Mouse (Mus musculus) B cell, adult 2 months (primary cell): ENCODE measurements at regions not wholly inside any gene's neighbourhood (a gene's known extent, or its start where the extent isn't known, plus 50 kb on each side); places are given as distances from the start of the nearest gene placed in this dataset.

ENCODE experiments used
- DNase-seq, 2 experiments: peaks; one replicate each; pipeline ENCODE4 v3.0.0; 2022

GRCm38 (mm10) chr5:118815783-118816182, 255.3 kb downstream of the Med13l start:
- no peak for DNase-seq

DNA sequence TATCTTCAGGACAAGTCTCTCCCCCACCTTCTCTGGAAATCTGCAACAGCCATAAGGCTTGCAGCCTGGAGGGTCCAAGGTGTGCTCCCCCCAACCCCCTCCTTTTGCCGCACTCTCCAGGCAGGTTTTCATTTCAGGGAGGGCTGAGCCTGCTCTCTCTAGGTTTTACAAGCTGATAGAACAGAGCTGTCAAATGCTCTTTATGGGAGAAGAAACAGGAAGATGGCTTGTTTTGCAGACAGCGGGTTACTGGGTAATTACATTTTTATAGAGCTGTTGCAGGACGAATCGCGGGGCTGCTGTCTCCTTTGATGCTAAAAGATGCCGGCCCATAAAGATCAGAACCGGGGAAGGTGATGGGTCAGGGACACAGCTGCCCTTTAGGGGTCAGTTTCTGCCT, 257.8 kb downstream of the Med13l start:
- no peak for DNase-seq

GRCm38 (mm10) chr5:118824791-118825190, 264.3 kb downstream of the Med13l start:
- no peak for DNase-seq

DNA sequence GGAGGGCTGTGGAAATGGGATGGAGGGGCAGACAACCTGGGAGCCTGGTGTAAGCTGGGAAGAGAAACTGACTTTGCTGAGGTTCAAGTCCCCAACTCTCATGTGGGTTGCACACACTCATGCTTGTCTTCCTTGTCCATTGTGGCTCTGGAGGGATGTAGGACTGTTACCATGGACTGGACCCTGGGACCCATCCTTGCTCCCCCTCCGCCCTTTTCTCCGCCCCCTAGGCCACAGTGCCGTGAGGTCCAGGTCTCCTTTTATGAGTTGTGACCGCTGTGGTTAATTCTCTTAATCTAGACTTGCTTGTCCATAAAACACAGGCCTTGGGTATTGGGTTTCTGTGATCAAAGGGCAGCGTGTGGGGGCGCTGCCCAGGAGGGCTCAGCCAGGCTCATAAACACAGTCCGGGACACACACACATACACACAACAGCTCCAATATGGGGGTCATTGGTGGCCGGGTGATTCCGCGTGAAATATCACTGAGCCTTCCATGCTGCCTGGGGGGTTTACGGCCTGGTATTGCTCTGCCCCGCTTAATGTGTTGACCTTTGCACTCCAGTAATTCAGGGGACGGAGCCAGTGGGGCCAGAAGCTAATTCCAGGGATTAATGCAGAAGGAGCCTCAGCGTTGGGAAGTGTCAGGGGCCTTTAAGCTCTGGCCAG, 268.7 kb downstream of the Med13l start:
- DNase-seq, result no peak

- DNase-seq, result no peak
Measured at GRCm38 (mm10) chr5:118832701-118833100, 272.2 kb downstream of the Med13l start.

- no peak for DNase-seq
Measured at GRCm38 (mm10) chr5:118834129-118834528, 273.6 kb downstream of the Med13l start.

DNA sequence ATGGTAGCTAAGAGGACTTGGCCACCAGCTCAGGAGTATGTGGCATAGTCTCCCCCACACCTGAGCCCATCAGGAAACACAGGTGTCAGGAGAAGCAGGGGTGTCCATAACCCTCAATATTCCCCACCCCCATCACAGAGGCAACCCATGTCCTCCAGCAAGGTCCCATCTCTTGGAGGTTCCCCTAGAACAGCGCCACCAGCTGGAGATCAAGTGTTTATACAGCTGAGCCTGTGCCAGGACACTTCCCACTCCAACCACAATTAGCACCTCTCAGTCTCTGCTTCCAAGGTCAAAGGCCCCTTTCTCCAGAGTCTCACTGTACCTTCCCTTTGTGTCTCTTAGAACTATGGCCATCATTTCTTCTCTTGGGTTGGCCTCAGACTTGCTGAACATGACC, 276.5 kb downstream of the Med13l start:
- no peak for DNase-seq

DNA sequence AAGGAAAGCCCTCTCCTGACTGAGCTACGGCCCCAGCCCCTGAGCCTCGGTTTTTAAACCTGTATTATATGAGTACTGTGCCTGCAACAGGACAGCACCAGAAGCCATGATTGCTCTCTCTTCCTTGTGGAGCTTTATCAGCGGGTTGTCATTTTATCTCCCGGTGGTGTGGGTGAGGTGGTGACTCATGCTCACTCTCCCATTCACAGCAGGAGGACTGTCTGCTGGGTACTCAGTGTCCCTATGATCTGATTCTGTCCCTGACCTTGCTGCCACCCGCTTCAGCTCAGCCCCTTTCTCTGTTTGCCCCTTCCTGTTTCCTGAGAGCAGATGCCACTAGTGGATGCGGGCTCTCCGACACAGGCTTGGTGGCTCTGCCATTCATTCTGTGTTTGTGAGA, 277.9 kb downstream of the Med13l start:
- no peak for DNase-seq

GRCm38 (mm10) chr5:118839916-118840315, 279.4 kb downstream of the Med13l start:
- DNase-seq, result no peak

DNA sequence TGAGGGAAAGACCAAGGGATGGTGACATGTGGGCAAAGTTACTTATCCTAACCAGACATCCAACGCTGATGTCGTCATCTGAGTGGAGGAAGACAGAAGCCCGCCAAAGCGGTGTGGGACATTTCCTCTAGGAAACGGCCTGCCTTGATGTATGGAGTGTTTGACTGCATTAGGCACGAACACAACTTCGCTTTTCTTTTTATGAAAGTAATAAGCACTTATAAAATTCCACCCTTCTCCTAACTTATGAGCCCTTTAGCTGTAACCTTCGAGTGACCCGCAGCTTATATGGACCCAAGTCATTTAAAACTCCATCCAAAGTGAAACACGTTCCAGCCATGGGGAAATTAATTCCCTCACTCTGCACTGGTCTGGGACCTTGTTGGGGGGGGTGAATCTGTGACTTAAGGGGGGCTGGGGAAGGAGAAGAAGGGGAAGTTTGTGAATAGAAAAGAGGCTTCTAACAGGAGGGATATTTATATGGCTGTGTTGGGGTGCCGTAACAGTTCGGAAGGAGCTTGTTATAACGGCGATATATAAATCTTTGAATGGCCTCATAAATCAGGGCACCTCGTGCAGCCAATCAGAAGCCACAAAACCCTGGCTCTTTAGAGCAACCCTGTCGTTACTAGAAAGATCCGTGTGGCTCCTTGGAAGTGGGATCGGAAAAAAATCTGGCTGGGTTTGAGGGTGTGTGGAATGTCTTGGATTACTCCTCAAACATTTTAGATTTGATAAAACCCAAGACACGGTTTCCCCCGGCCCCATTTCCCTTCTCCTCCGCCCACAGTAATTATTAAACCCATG, 280.9 kb downstream of the Med13l start:
- no peak for DNase-seq

GRCm38 (mm10) chr5:118842017-118842396, 281.5 kb downstream of the Med13l start:
- DNase-seq, result no peak

DNA sequence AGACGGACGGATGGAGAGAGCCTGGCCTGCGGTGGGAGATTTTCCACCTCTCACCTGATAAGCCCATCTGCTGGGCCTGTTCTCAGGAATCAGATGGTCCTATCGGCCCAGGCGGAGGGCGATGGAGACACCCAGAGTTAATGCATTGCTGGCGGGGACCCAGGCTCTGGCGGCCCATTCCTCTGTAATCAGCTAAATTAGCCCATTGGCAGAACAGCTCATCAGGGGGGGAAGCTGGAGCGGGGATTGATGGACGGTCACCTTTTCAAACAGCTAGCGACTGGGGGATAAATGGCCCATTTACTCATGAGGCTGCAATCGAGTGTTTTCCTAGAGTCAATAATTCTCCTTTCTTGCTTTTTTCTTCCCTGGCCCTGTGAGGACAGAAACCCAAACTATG, 296.5 kb downstream of the Med13l start:
- no peak for DNase-seq

- no peak for DNase-seq
Measured at GRCm38 (mm10) chr5:118861143-118861847, 300.8 kb downstream of the Med13l start.

DNA sequence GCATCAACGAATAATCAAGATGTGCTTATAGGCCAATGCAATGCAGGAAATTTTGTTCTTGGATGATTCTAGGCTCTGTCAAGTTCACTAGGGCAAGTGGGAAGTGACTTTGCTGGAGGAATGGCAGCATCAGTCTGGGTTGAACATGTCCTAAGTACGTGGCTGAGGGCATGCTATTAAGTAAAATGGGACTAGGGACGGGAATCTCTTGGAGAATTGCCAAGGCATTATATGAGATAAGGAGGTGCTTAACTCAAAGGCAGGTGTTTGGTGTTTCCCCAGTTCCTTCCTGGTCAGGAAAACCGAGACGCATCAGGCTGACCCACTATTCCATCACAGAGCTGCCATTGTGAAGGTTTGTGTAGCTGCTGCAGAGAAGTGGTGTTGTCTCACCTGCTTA, 307.0 kb downstream of the Med13l start:
- no peak for DNase-seq

DNA sequence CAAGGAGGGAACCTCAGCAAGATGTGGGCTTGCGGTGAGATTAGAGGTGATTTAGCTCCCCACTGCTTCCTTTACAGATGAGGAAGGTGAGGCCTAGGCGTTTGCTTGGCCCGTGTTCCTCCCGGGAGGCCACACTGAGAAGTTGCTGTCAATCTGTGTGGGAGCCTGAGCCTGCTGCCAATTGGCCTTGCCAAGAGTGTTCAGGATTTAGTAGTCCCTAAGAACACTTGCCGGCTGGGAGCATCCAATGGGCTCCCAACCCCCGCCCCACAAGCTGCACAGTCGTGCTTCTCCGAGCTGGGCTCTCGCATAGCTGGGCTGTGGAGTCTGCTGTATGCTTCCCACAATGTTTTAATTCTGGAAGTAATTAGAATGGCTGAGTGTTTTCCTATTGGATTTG, 308.9 kb downstream of the Med13l start:
- no peak for DNase-seq

GRCm38 (mm10) chr5:118873871-118874270, 313.4 kb downstream of the Med13l start:
- no peak for DNase-seq

- no peak for DNase-seq
Measured at GRCm38 (mm10) chr5:118875096-118875637, 314.7 kb downstream of the Med13l start.

- no peak for DNase-seq
Measured at GRCm38 (mm10) chr5:118876586-118877312, 316.3 kb downstream of the Med13l start.

DNA sequence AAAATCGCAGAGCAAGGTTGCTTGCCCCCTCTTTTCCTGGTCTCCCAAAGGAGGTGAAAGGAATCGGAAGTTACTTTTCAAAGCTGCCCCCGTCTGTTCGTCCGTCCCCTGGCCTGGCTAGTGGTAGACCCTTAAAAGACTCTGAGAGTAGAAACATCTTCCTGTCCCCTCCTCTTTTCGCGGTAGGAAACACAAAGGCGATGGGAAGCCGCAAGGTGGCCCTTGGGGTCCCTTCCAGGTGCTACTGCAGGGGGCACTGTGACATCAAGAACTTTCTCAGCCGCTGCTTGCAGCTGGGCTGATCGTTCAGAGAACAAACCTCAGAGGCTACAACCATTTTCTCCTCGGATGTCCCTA, 316.8 kb downstream of the Med13l start:
- no peak for DNase-seq

DNA sequence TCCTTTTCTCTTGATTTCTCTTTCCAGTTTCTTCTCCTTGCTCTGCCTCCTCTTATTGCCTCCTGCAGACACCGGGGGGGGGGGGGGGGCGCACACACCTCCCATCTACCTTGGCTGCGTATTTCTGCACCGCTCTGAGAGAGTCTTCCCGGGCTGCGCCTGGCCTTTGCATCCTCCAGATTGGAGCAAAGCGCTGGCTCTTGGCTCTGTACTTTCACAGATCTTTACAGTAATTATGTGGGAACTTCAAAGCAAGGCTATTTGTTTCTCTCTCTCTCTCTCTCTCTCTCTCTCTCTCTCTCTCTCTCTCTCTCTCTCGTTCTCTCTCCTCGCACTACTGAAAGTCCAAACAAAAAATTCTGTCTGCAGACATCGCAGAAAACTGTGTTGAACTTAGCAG, 317.4 kb downstream of the Med13l start:
- DNase-seq, result no peak

- no peak for DNase-seq
Measured at GRCm38 (mm10) chr5:118878722-118879121, 318.2 kb downstream of the Med13l start.

DNA sequence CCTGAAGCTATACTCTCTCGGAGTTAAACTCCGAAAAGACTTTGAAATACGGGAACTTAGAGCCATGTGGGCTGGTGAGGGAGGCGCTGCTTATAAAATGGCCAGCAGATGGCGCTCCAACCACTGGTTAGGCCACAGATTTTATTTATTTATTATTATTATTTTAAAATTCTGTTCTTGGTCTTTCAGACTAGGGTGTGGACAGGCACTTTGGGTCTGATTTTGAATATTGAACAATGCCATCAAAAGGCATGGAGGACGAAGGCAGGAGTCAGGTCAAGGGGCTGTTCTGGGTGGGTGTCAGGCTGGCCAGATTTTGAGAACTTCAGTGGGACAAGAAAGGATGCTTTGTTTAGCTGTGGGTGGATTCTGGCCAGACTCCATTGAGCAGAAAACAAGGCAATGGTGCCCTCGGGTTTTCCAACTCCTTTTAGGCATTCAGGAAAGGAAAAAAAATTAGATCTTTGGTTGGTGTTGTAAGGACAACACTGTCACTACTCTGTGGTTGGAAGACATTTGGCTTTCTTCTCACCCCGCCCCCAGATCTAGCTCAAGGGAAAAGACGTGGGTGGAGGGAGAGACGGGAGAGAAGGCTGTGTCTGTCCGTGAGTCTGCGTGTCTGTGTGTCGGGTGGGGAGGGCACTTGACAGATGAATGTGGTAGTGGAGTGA, 319.5 kb downstream of the Med13l start:
- DNase-seq, result peak; percentile 54 to 55
